Mouse (Mus musculus) T-helper 2 cell (primary cell): ENCODE data around the gene Ddah2.

Source experiments
- in situ Hi-C: fragments of 300-600 bp; cut with MboI, MseI; formaldehyde crosslinking; loops from one replicate; pipeline ENCODE4 v1.15.1; 2025; ENCODE audit warnings: high pct_unique_total_duplicates

Ddah2 gene

GRCm38 (mm10) chr17:35058911-35059892 lies at the start of gene Ddah2:
TSS of gene Ddah2 (plus strand) at chr17:35059035.
- in situ Hi-C loops = no loop called here

- in situ Hi-C loops = loop anchor here (10.0 kb wide), 1 partner anchor 105 kb away; the partner anchor contains the start of gene Ly6g5b
Measured at GRCm38 (mm10) chr17:35009586-35009985, 49.2 kb upstream of the Ddah2 start.

- in situ Hi-C loops = loop anchor here (10.0 kb wide), 1 partner anchor 53 kb away; the partner anchor contains the start of genes Ly6g6c and Mpig6b
Measured at GRCm38 (mm10) chr17:35011440-35011839, 47.4 kb upstream of the Ddah2 start.

- in situ Hi-C loops = loop anchor here (10.0 kb wide), 1 partner anchor 52 kb away; the partner anchor contains the start of genes Ly6g6c and Mpig6b
Measured at GRCm38 (mm10) chr17:35012430-35012829, 46.4 kb upstream of the Ddah2 start.

- in situ Hi-C loops = loop anchor here (10.0 kb wide), 1 partner anchor 52 kb away; the partner anchor contains the start of genes Ly6g6c and Mpig6b
Measured at GRCm38 (mm10) chr17:35013221-35013620, 45.6 kb upstream of the Ddah2 start.

GRCm38 (mm10) chr17:35015296-35015695 lies 43.5 kb upstream of the Ddah2 start:
- in situ Hi-C loops = loop anchor here (10.0 kb wide), 1 partner anchor 50 kb away; the partner anchor contains the start of genes Ly6g6c and Mpig6b

GRCm38 (mm10) chr17:35016376-35016775 lies 42.5 kb upstream of the Ddah2 start, which contains the start of gene Vwa7:
TSS of gene Vwa7 (plus strand) at chr17:35016579.
- in situ Hi-C loops = loop anchor here (10.0 kb wide), 1 partner anchor 48 kb away; the partner anchor contains the start of genes Ly6g6c and Mpig6b

- in situ Hi-C loops = loop anchor here (10.0 kb wide), 1 partner anchor 48 kb away; the partner anchor contains the start of genes Ly6g6c and Mpig6b
Measured at GRCm38 (mm10) chr17:35016791-35017705, 41.8 kb upstream of the Ddah2 start.

GRCm38 (mm10) chr17:35017706-35018030 lies 41.2 kb upstream of the Ddah2 start:
- in situ Hi-C loops = loop anchor here (10.0 kb wide), 1 partner anchor 47 kb away; the partner anchor contains the start of genes Ly6g6c and Mpig6b

GRCm38 (mm10) chr17:35018171-35018570 lies 40.7 kb upstream of the Ddah2 start:
- in situ Hi-C loops = loop anchor here (10.0 kb wide), 1 partner anchor 47 kb away; the partner anchor contains the start of genes Ly6g6c and Mpig6b

- in situ Hi-C loops = loop anchor here (10.0 kb wide), 1 partner anchor 45 kb away; the partner anchor contains the start of genes Ly6g6c and Mpig6b
Measured at GRCm38 (mm10) chr17:35019894-35020293, 38.9 kb upstream of the Ddah2 start.

- in situ Hi-C loops = no loop called here
Measured at GRCm38 (mm10) chr17:35020551-35020950, 38.3 kb upstream of the Ddah2 start.

- in situ Hi-C loops = no loop called here
Measured at GRCm38 (mm10) chr17:35021163-35021808, 37.5 kb upstream of the Ddah2 start.

GRCm38 (mm10) chr17:35021842-35022477 lies 36.9 kb upstream of the Ddah2 start:
- in situ Hi-C loops = no loop called here

- in situ Hi-C loops = no loop called here
Measured at GRCm38 (mm10) chr17:35022541-35023060, 36.2 kb upstream of the Ddah2 start.

GRCm38 (mm10) chr17:35023221-35023620 lies 35.6 kb upstream of the Ddah2 start:
- in situ Hi-C loops = no loop called here

- in situ Hi-C loops = no loop called here
Measured at GRCm38 (mm10) chr17:35023756-35024155, 35.1 kb upstream of the Ddah2 start.

GRCm38 (mm10) chr17:35024261-35024660 lies 34.6 kb upstream of the Ddah2 start:
- in situ Hi-C loops = no loop called here

- in situ Hi-C loops = no loop called here
Measured at GRCm38 (mm10) chr17:35024691-35025488, 33.9 kb upstream of the Ddah2 start.
